In genomic region chr1:161718254-161718653, GRCm38 (mm10) we compare ENCODE assay signal across 13 mouse cellular contexts.
DNase-seq lines count a peak whose midpoint lies in the region; ATAC-seq and TF ChIP-seq lines count a peak whose summit lies in the region.
"Had no signal": no experiment of that assay in that cellular context is flagged by ENCODE, and none has a peak within 500 bp of the region (broad histone marks: within the 10 kb centered on the region; RNA-seq: fewer than 3 reads in every experiment).

No protein-coding gene starts in this region.

- TF ChIP-seq EP300 in stomach, postnatal 0 days (optimal IDR thresholded peaks at IDR 0.05), result no peak

- no peak overlapping the region for H3K9ac ChIP-seq in kidney, embryonic 14.5 days (ENCODE audit: low read depth, low read length)
- no peak overlapping the region for H3K9ac ChIP-seq in stomach, embryonic 14.5 days (replicated peaks; ENCODE audit: low read depth, low read length)
- no peak overlapping the region for H3K9ac ChIP-seq in stomach, postnatal 0 days (ENCODE audit: low read length)
- H3K9ac ChIP-seq: forebrain, embryonic 12.5 days; liver, embryonic 15.5 days had no signal

- peak; percentile 93 for ATAC-seq in kidney, embryonic 14.5 days (ENCODE audit: low FRiP score, low TSS enrichment)
- peak; percentile 79; the same call in 1 of the 2 replicates for ATAC-seq in stomach, embryonic 14.5 days (ENCODE audit: insufficient number of reproducible peaks, insufficient read depth, low FRiP score, low read depth)
- ATAC-seq in stomach, postnatal 0 days (ENCODE audit: low FRiP score, low TSS enrichment), result no peak
- ATAC-seq: midbrain, embryonic 16.5 days had no signal

- peaks cover 7% of the 10 kb centered on the region for H3K4me1 ChIP-seq in kidney, embryonic 14.5 days (ENCODE audit: control insufficient read depth, insufficient read depth, low read length)
- H3K4me1 ChIP-seq in stomach, embryonic 14.5 days (ENCODE audit: control insufficient read depth, insufficient read depth, low read length), result peaks cover 6% of the 10 kb centered on the region
- H3K4me1 ChIP-seq in stomach, postnatal 0 days (replicated peaks; ENCODE audit: control insufficient read depth, insufficient read depth), result no peaks in the 10 kb centered on the region
- H3K4me1 ChIP-seq: forebrain, embryonic 12.5 days; liver, embryonic 15.5 days had no signal

- peak; percentile 4 for DNase-seq in adrenal gland, adult 8-10 months
- DNase-seq in adrenal gland, postnatal 4 days (ENCODE audit: low spot score in 2 of 2), result no peak
- no peak for DNase-seq in kidney, postnatal 14 days
- DNase-seq in stomach, postnatal 0 days (ENCODE audit: low spot score), result no peak
- DNase-seq in spleen, postnatal 10 days (ENCODE audit: low spot score in 2 of 2), result no peak
- DNase-seq in gastrocnemius, postnatal 36 days, result no peak
- DNase-seq: right cerebral cortex, postnatal 14 days had no signal

- no peak for TF ChIP-seq CTCF in stomach, postnatal 0 days (IDR thresholded peaks at IDR 0.05; ENCODE audit: low read depth)

- no peak overlapping the region for H3K4me3 ChIP-seq in kidney, embryonic 14.5 days (ENCODE audit: low read length)
- no peak overlapping the region for H3K4me3 ChIP-seq in stomach, embryonic 14.5 days (ENCODE audit: low read depth, low read length)
- no peak overlapping the region for H3K4me3 ChIP-seq in stomach, postnatal 0 days (ENCODE audit: low read depth, low read length)
- H3K4me3 ChIP-seq: embryonic facial prominence, embryonic 10.5 days; forebrain, embryonic 12.5 days; liver, embryonic 15.5 days had no signal

- no peak overlapping the region for H3K4me2 ChIP-seq in kidney, embryonic 14.5 days (replicated peaks; ENCODE audit: low read depth, low read length)
- H3K4me2 ChIP-seq in stomach, embryonic 14.5 days (replicated peaks; ENCODE audit: low read depth, low read length), result no peak overlapping the region
- H3K4me2 ChIP-seq in stomach, postnatal 0 days (replicated peaks; ENCODE audit: low read depth), result no peak overlapping the region
- H3K4me2 ChIP-seq: forebrain, embryonic 12.5 days; liver, embryonic 15.5 days had no signal

- 11% methylated on average over 5 of the region's 5 CpGs for WGBS in kidney, embryonic 14.5 days
- WGBS in stomach, embryonic 14.5 days, result 8% methylated on average over 5 of the region's 5 CpGs
- 19% methylated on average over 5 of the region's 5 CpGs for WGBS in stomach, postnatal 0 days

- H3K27ac ChIP-seq in kidney, embryonic 14.5 days (ENCODE audit: low read depth, low read length), result no peak overlapping the region
- H3K27ac ChIP-seq in stomach, embryonic 14.5 days (ENCODE audit: low read length), result no peak overlapping the region
- H3K27ac ChIP-seq in stomach, postnatal 0 days (replicated peaks), result no peak overlapping the region
- H3K27ac ChIP-seq: embryonic facial prominence, embryonic 10.5 days; forebrain, embryonic 12.5 days; liver, embryonic 15.5 days had no signal

- H3K36me3 ChIP-seq in kidney, embryonic 14.5 days (ENCODE audit: control insufficient read depth, insufficient read depth, low read length), result no peaks in the 10 kb centered on the region
- H3K36me3 ChIP-seq in stomach, embryonic 14.5 days (ENCODE audit: control insufficient read depth, insufficient read depth, low read length), result no peaks in the 10 kb centered on the region
- H3K36me3 ChIP-seq in stomach, postnatal 0 days (ENCODE audit: control insufficient read depth, insufficient read depth, low read length), result no peaks in the 10 kb centered on the region
- H3K36me3 ChIP-seq: embryonic facial prominence, embryonic 10.5 days; forebrain, embryonic 12.5 days; liver, embryonic 15.5 days had no signal

- H3K27me3 ChIP-seq in kidney, embryonic 14.5 days (ENCODE audit: control insufficient read depth, insufficient read depth, low read length), result no peaks in the 10 kb centered on the region
- H3K27me3 ChIP-seq in stomach, embryonic 14.5 days (ENCODE audit: control insufficient read depth, insufficient read depth, low read length), result no peaks in the 10 kb centered on the region
- no peaks in the 10 kb centered on the region for H3K27me3 ChIP-seq in stomach, postnatal 0 days (ENCODE audit: control insufficient read depth, insufficient read depth, low read length)
- H3K27me3 ChIP-seq: forebrain, embryonic 12.5 days; liver, embryonic 15.5 days had no signal

- intact Hi-C loops in gastrocnemius, postnatal 36 days (cut with DNase I), result no loop called here

- H3K9me3 ChIP-seq in kidney, embryonic 14.5 days (ENCODE audit: control insufficient read depth, low read length), result no peaks in the 10 kb centered on the region
- H3K9me3 ChIP-seq in stomach, embryonic 14.5 days (ENCODE audit: control insufficient read depth, low read depth, low read length), result no peaks in the 10 kb centered on the region
- no peaks in the 10 kb centered on the region for H3K9me3 ChIP-seq in stomach, postnatal 0 days (ENCODE audit: control insufficient read depth, low read length)
- H3K9me3 ChIP-seq: embryonic facial prominence, embryonic 10.5 days; forebrain, embryonic 12.5 days; liver, embryonic 15.5 days had no signal
